Mouse (Mus musculus): ENCODE results near the gene Rpl31. TPM values are rescaled to one million over a fixed set of nuclear protein-coding genes. Genes with fewer than 3 reads are reported as not detected.

Rpl31 gene
- polyA plus RNA-seq, 1 experiment from 2014 or later, result 474 TPM

DNA sequence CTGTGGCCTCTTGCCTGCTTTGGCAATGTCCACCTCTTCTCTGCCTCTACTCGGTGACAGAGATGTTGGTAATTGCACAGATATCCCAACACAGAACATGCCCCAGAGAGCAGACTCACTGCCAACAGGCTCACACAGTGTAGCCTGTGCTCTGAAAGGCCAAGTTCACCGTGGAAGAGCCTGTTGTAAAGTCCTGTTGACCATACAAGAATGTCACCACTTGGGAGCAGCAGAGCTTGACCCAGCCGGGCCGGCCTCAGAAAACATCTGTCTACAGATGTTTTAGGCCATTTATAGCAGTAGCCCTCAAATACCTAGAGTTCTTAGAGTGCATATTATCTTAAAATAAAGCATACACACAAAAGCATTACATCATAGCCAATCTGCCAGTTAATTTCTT lies 39.5 kb downstream of the Rpl31 start:
- no peak overlapping the region for H3K4me3 ChIP-seq (ENCODE audit: low read depth, low read length)
- WGBS, result 84% methylated on average over 4 of the region's 4 CpGs
- H3K27me3 ChIP-seq (ENCODE audit: control insufficient read depth, insufficient read depth, low read length), result no peaks in the 10 kb centered on the region
- no peaks in the 10 kb centered on the region for H3K4me1 ChIP-seq (ENCODE audit: control insufficient read depth, insufficient read depth, low read length)
- no peak for DNase-seq (ENCODE audit: low spot score, missing footprints)
- no peaks in the 10 kb centered on the region for H3K9me3 ChIP-seq (ENCODE audit: control insufficient read depth, low read length)
- H3K27ac ChIP-seq (ENCODE audit: low read depth, low read length), result no peak overlapping the region
- no peaks in the 10 kb centered on the region for H3K36me3 ChIP-seq (ENCODE audit: control insufficient read depth, insufficient read depth, low read length)
- no peak for ATAC-seq (ENCODE audit: low FRiP score)
- no peak overlapping the region for H3K9ac ChIP-seq (ENCODE audit: low read length)
- no peak overlapping the region for H3K4me2 ChIP-seq

- Histone ChIP-seq H3K27me3 (ENCODE audit: control insufficient read depth, insufficient read depth, low read length) (no peaks in the 10 kb centered on the region), H3K36me3 (ENCODE audit: control insufficient read depth, insufficient read depth, low read length) (no peaks in the 10 kb centered on the region), H3K27ac (ENCODE audit: low read depth, low read length) (no peak overlapping the region), H3K9ac (ENCODE audit: low read length) (no peak overlapping the region), H3K4me1 (ENCODE audit: control insufficient read depth, insufficient read depth, low read length) (no peaks in the 10 kb centered on the region), H3K4me2 (no peak overlapping the region), H3K4me3 (ENCODE audit: low read depth, low read length) (no peak overlapping the region), H3K9me3 (ENCODE audit: control insufficient read depth, low read length) (no peaks in the 10 kb centered on the region)
- ATAC-seq (ENCODE audit: low FRiP score) (no peak), DNase-seq (ENCODE audit: low spot score, missing footprints) (peak; percentile 67)
- 91% methylated on average over 6 of the region's 6 CpGs for WGBS
Measured at GRCm38 (mm10) chr1:39408123-39408522, 40.5 kb downstream of the Rpl31 start.

- Histone ChIP-seq H3K36me3 (ENCODE audit: control insufficient read depth, insufficient read depth, low read length) (no peaks in the 10 kb centered on the region), H3K27ac (ENCODE audit: low read depth, low read length) (no peak overlapping the region), H3K9me3 (ENCODE audit: control insufficient read depth, low read length) (no peaks in the 10 kb centered on the region), H3K27me3 (ENCODE audit: control insufficient read depth, insufficient read depth, low read length) (no peaks in the 10 kb centered on the region), H3K4me3 (ENCODE audit: low read depth, low read length) (no peak overlapping the region), H3K9ac (ENCODE audit: low read length) (no peak overlapping the region), H3K4me2 (no peak overlapping the region), H3K4me1 (ENCODE audit: control insufficient read depth, insufficient read depth, low read length) (no peaks in the 10 kb centered on the region)
- WGBS, result 79% methylated on average over 7 of the region's 7 CpGs
- no peak for ATAC-seq (ENCODE audit: low FRiP score)
- DNase-seq (ENCODE audit: low spot score, missing footprints), result peak; percentile 53
Measured at GRCm38 (mm10) chr1:39408668-39409067, 41.0 kb downstream of the Rpl31 start.

DNA sequence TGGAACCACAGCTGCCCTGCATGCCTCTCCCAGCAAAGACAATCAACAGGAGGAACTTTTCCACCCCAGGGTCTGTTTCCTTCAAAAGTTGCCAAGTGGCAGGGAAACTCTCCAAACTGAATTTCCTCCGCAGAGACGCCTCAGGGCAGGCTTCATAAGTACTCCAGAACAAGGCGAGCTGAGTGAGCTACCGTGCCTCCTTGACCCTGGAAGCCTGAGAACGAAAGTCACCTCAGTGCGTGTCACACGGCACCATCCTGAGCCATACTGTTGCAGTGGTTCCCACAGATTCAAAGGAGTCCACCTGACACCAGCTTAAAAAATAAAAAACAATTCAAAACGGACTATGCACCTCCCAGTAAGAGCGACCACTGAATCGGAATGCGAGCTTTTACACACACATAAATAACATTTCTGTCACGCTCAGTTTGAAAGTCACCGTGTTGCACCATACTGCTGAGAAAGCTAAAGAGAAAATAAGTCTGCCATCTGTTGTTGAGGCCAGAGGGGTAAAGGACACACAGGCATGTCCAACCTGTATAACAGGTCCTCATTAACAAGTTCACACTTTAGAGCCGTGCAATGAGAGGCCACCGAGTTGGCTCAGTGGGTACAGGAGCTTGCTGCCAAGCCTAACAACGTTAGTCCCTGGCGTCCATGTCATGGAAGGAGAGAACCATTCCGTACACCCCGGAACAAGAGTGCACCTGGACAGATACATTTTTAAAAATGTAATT lies 42.6 kb downstream of the Rpl31 start:
- WGBS, result 87% methylated on average over 19 of the region's 19 CpGs
- H3K9ac ChIP-seq (ENCODE audit: low read length), result no peak overlapping the region
- no peak for ATAC-seq (ENCODE audit: low FRiP score)

DNA sequence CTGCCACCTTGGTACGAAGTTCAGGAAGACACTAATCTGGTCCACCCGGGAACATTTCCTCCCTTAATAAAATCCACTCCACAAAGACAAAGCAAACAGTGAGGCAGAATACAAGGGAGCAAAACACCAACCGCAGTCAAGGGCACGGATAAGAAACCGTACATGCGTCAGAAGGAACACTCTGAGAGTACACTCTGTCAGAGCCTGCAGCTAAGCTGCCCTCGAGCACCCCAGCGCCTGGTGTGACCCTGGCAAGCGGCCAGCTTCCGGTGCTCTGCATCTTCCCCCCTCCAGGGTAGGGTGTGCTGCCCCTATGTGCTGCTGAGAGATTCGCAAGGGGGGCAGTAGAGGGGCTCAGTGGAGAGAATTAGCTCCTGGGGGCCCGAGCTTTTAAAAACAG lies 50.2 kb downstream of the Rpl31 start:
- Histone ChIP-seq H3K4me2 (no peak overlapping the region), H3K9ac (ENCODE audit: low read length) (no peak overlapping the region), H3K9me3 (ENCODE audit: control insufficient read depth, low read length) (no peaks in the 10 kb centered on the region; the same call in 1 of the 2 replicates), H3K27ac (ENCODE audit: low read depth, low read length) (no peak overlapping the region), H3K4me1 (ENCODE audit: control insufficient read depth, insufficient read depth, low read length) (no peaks in the 10 kb centered on the region), H3K36me3 (ENCODE audit: control insufficient read depth, insufficient read depth, low read length) (no peaks in the 10 kb centered on the region), H3K27me3 (ENCODE audit: control insufficient read depth, insufficient read depth, low read length) (no peaks in the 10 kb centered on the region), H3K4me3 (ENCODE audit: low read depth, low read length) (no peak overlapping the region)
- WGBS, result 55% methylated on average over 12 of the region's 12 CpGs
- ATAC-seq (ENCODE audit: low FRiP score) (no peak), DNase-seq (ENCODE audit: low spot score, missing footprints) (peak; percentile 79)

More for the DNA sequence above, 42.6 kb downstream of the Rpl31 start:
- DNase-seq (ENCODE audit: low spot score, missing footprints), result peak; percentile 23
- Histone ChIP-seq H3K4me2 (no peak overlapping the region), H3K4me3 (ENCODE audit: low read depth, low read length) (no peak overlapping the region), H3K27me3 (ENCODE audit: control insufficient read depth, insufficient read depth, low read length) (no peaks in the 10 kb centered on the region), H3K9me3 (ENCODE audit: control insufficient read depth, low read length) (no peaks in the 10 kb centered on the region; the same call in 1 of the 2 replicates), H3K4me1 (ENCODE audit: control insufficient read depth, insufficient read depth, low read length) (no peaks in the 10 kb centered on the region), H3K27ac (ENCODE audit: low read depth, low read length) (no peak overlapping the region), H3K36me3 (ENCODE audit: control insufficient read depth, insufficient read depth, low read length) (no peaks in the 10 kb centered on the region)

DNA sequence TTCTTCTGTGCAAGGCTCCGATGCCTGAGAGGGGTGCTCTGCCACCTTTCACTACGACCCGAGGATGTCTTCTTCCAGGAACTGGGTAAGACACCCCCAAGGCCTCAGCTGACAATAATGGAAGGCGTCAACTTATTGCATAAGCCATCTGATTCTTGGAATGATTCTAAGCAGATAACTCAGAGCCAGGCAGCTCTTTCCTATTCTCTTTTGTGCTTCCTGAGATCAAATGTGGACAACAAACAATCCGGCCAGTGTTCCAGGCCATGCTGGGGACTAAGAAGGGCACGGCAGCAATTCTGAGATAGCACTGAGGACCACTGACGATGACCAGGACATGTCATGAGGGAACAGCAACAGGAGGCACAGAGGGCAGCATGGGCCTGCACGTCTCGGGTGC lies 51.2 kb downstream of the Rpl31 start:
- Histone ChIP-seq H3K36me3 (ENCODE audit: control insufficient read depth, insufficient read depth, low read length) (no peaks in the 10 kb centered on the region), H3K27me3 (ENCODE audit: control insufficient read depth, insufficient read depth, low read length) (no peaks in the 10 kb centered on the region), H3K4me3 (ENCODE audit: low read depth, low read length) (no peak overlapping the region), H3K9ac (ENCODE audit: low read length) (no peak overlapping the region), H3K9me3 (ENCODE audit: control insufficient read depth, low read length) (no peaks in the 10 kb centered on the region; the same call in 1 of the 2 replicates), H3K4me1 (ENCODE audit: control insufficient read depth, insufficient read depth, low read length) (no peaks in the 10 kb centered on the region), H3K27ac (ENCODE audit: low read depth, low read length) (no peak overlapping the region), H3K4me2 (no peak overlapping the region)
- 85% methylated on average over 9 of the region's 9 CpGs for WGBS
- DNase-seq (ENCODE audit: low spot score, missing footprints), result peak; percentile 62
- no peak for ATAC-seq (ENCODE audit: low FRiP score)

GRCm38 (mm10) chr1:39420987-39421386 lies 53.3 kb downstream of the Rpl31 start:
- DNase-seq (ENCODE audit: low spot score, missing footprints) (peak; percentile 74), ATAC-seq (ENCODE audit: low FRiP score) (no peak)
- Histone ChIP-seq H3K36me3 (ENCODE audit: control insufficient read depth, insufficient read depth, low read length) (no peaks in the 10 kb centered on the region), H3K27ac (ENCODE audit: low read depth, low read length) (no peak overlapping the region), H3K9me3 (ENCODE audit: control insufficient read depth, low read length) (no peaks in the 10 kb centered on the region), H3K4me2 (no peak overlapping the region), H3K4me1 (ENCODE audit: control insufficient read depth, insufficient read depth, low read length) (no peaks in the 10 kb centered on the region), H3K4me3 (ENCODE audit: low read depth, low read length) (no peak overlapping the region), H3K9ac (ENCODE audit: low read length) (no peak overlapping the region), H3K27me3 (ENCODE audit: control insufficient read depth, insufficient read depth, low read length) (no peaks in the 10 kb centered on the region)
- 93% methylated on average over 6 of the region's 6 CpGs for WGBS

Other genes with a start within 250 kb of the Rpl31 start
- gene Npas2, start 174.1 kb upstream of the Rpl31 start, polyA plus RNA-seq (2014; fragmentation: Nextera tagmentation; extraction: Ambion mirVana), result 0.05 and 0.10 TPM in 2 replicates
- gene Tbc1d8, start 110.9 kb downstream of the Rpl31 start, polyA plus RNA-seq (2014; fragmentation: Nextera tagmentation; extraction: Ambion mirVana), result 4.6 and 5.4 TPM in 2 replicates
- gene Cnot11, start 167.2 kb downstream of the Rpl31 start, polyA plus RNA-seq (2014; fragmentation: Nextera tagmentation; extraction: Ambion mirVana), result 29.9 and 33.3 TPM in 2 replicates
- 22.0 and 22.6 TPM in 2 replicates for gene Rnf149, start 209.6 kb downstream of the Rpl31 start, polyA plus RNA-seq (2014; fragmentation: Nextera tagmentation; extraction: Ambion mirVana)